Mouse (Mus musculus): Measurements from ENCODE around the gene Tmcc1. TPM values are rescaled to one million over a fixed set of nuclear protein-coding genes. Genes with fewer than 3 reads are reported as not detected.
A peak's percentile ranks its signal among the peaks of the same experiment; 100 is the strongest.

Tmcc1 gene
- polyA plus RNA-seq, 1 experiment from 2014 or later = 15.1 TPM

GRCm38 (mm10) chr6:115989607-115990006 is 203.7 kb downstream of the Tmcc1 start:
- DNase-seq (no peak), ATAC-seq (ENCODE audit: insufficient read depth) (no peak)
- Histone ChIP-seq H3K9ac (peak overlapping the region; percentile 77; the same call in 1 of the 2 replicates), H3K4me2 (peak overlapping the region; percentile 91), H3K27me3 (ENCODE audit: insufficient read depth, low read length) (peaks cover 18% of the 10 kb centered on the region), H3K4me1 (ENCODE audit: insufficient read depth) (peaks cover 29% of the 10 kb centered on the region), H3K9me3 (ENCODE audit: low read depth, low read length) (no peaks in the 10 kb centered on the region), H3K4me3 (ENCODE audit: low read depth, low read length) (peak overlapping the region; percentile 70), H3K36me3 (ENCODE audit: insufficient read depth) (peaks cover 21% of the 10 kb centered on the region), H3K27ac (ENCODE audit: low read depth) (no peak overlapping the region)
- 69% methylated on average over 4 of the region's 4 CpGs for WGBS
- no peak for TF ChIP-seq CTCF (IDR thresholded peaks at IDR 0.05; ENCODE audit: low read depth)

- TF ChIP-seq CTCF (IDR thresholded peaks at IDR 0.05; ENCODE audit: low read depth) = no peak
- 63% methylated on average over 5 of the region's 5 CpGs for WGBS
Measured at GRCm38 (mm10) chr6:115989032-115989431, 204.3 kb downstream of the Tmcc1 start.

GRCm38 (mm10) chr6:115987096-115987747 is 206.1 kb downstream of the Tmcc1 start:
- Histone ChIP-seq H3K36me3 (ENCODE audit: insufficient read depth) (peaks cover 21% of the 10 kb centered on the region), H3K27me3 (ENCODE audit: insufficient read depth, low read length) (no peaks in the 10 kb centered on the region), H3K9me3 (ENCODE audit: low read depth, low read length) (no peaks in the 10 kb centered on the region), H3K9ac (peak overlapping the region; percentile 34; the same call in 1 of the 2 replicates), H3K4me3 (ENCODE audit: low read depth, low read length) (peak overlapping the region; percentile 9; the same call in 1 of the 2 replicates), H3K27ac (ENCODE audit: low read depth) (peak overlapping the region; percentile 94), H3K4me1 (ENCODE audit: insufficient read depth) (peaks cover 49% of the 10 kb centered on the region), H3K4me2 (peak overlapping the region; percentile 91)
- TF ChIP-seq CTCF (IDR thresholded peaks at IDR 0.05; ENCODE audit: low read depth) = no peak
- peak; percentile 44 for DNase-seq
- WGBS = 42% methylated on average over 9 of the region's 9 CpGs
- ATAC-seq (ENCODE audit: insufficient read depth) = no peak

More at GRCm38 (mm10) chr6:115989032-115989431, 204.3 kb downstream of the Tmcc1 start:
- peaks cover 33% of the 10 kb centered on the region for H3K4me1 ChIP-seq (ENCODE audit: insufficient read depth)
- DNase-seq (no peak), ATAC-seq (ENCODE audit: insufficient read depth) (no peak)
- H3K4me3 ChIP-seq (ENCODE audit: low read depth, low read length) = peak overlapping the region; percentile 70
- no peak overlapping the region; the same call in 1 of the 2 replicates for H3K9ac ChIP-seq
- peaks cover 14% of the 10 kb centered on the region for H3K27me3 ChIP-seq (ENCODE audit: insufficient read depth, low read length)
- H3K27ac ChIP-seq (ENCODE audit: low read depth) = no peak overlapping the region
- peak overlapping the region; percentile 91 for H3K4me2 ChIP-seq
- no peaks in the 10 kb centered on the region for H3K9me3 ChIP-seq (ENCODE audit: low read depth, low read length)
- H3K36me3 ChIP-seq (ENCODE audit: insufficient read depth) = peaks cover 21% of the 10 kb centered on the region

GRCm38 (mm10) chr6:115986472-115987095 is 206.7 kb downstream of the Tmcc1 start:
- Histone ChIP-seq H3K4me3 (ENCODE audit: low read depth, low read length) (peak overlapping the region; percentile 9; the same call in 1 of the 2 replicates), H3K4me1 (ENCODE audit: insufficient read depth) (peaks cover 52% of the 10 kb centered on the region)
- ATAC-seq (ENCODE audit: insufficient read depth) = no peak

GRCm38 (mm10) chr6:115985622-115986021 is 207.7 kb downstream of the Tmcc1 start:
- Histone ChIP-seq H3K4me3 (ENCODE audit: low read depth, low read length) (no peak overlapping the region), H3K9ac (0 out of 2 replicates have a peak overlapping the region, but pooled peaks have one; percentile 20), H3K4me2 (peak overlapping the region; percentile 91), H3K4me1 (ENCODE audit: insufficient read depth) (peaks cover 52% of the 10 kb centered on the region), H3K9me3 (ENCODE audit: low read depth, low read length) (no peaks in the 10 kb centered on the region), H3K27ac (ENCODE audit: low read depth) (peak overlapping the region; percentile 94), H3K36me3 (ENCODE audit: insufficient read depth) (peaks cover 15% of the 10 kb centered on the region), H3K27me3 (ENCODE audit: insufficient read depth, low read length) (no peaks in the 10 kb centered on the region)
- WGBS = 20% methylated on average over 9 of the region's 9 CpGs
- no peak for TF ChIP-seq CTCF (IDR thresholded peaks at IDR 0.05; ENCODE audit: low read depth)
- ATAC-seq (ENCODE audit: insufficient read depth) (no peak), DNase-seq (peak; percentile 33)

More at GRCm38 (mm10) chr6:115986472-115987095, 206.7 kb downstream of the Tmcc1 start:
- Histone ChIP-seq H3K4me2 (peak overlapping the region; percentile 91), H3K9ac (peak overlapping the region; percentile 34), H3K27me3 (ENCODE audit: insufficient read depth, low read length) (no peaks in the 10 kb centered on the region), H3K27ac (ENCODE audit: low read depth) (peak overlapping the region; percentile 94), H3K36me3 (ENCODE audit: insufficient read depth) (peaks cover 21% of the 10 kb centered on the region), H3K9me3 (ENCODE audit: low read depth, low read length) (no peaks in the 10 kb centered on the region)
- no peak for TF ChIP-seq CTCF (IDR thresholded peaks at IDR 0.05; ENCODE audit: low read depth)
- 44% methylated on average over 12 of the region's 12 CpGs for WGBS
- DNase-seq = peak; percentile 37

- 58% methylated on average over 7 of the region's 7 CpGs for WGBS
- H3K9ac ChIP-seq = no peak overlapping the region
- H3K27ac ChIP-seq (ENCODE audit: low read depth) = peak overlapping the region; percentile 94
- H3K4me3 ChIP-seq (ENCODE audit: low read depth, low read length) = peak overlapping the region; percentile 12; the same call in 1 of the 2 replicates
- H3K4me2 ChIP-seq = peak overlapping the region; percentile 91
- DNase-seq (peak; percentile 69), ATAC-seq (ENCODE audit: insufficient read depth) (no peak)
- no peak for TF ChIP-seq CTCF (IDR thresholded peaks at IDR 0.05; ENCODE audit: low read depth)
- H3K9me3 ChIP-seq (ENCODE audit: low read depth, low read length) = no peaks in the 10 kb centered on the region
- peaks cover 17% of the 10 kb centered on the region for H3K36me3 ChIP-seq (ENCODE audit: insufficient read depth)
- peaks cover 52% of the 10 kb centered on the region for H3K4me1 ChIP-seq (ENCODE audit: insufficient read depth)
- H3K27me3 ChIP-seq (ENCODE audit: insufficient read depth, low read length) = no peaks in the 10 kb centered on the region
Measured at GRCm38 (mm10) chr6:115984580-115984979, 208.7 kb downstream of the Tmcc1 start.
